Mouse (Mus musculus) left cerebral cortex, postnatal 14 days (tissue): ENCODE measurements around the gene Dst. TPM values are rescaled to one million over a fixed set of nuclear protein-coding genes. Genes with fewer than 3 reads are reported as not detected.

Source experiments
- DNase-seq, 2 experiments: peaks; one replicate each; pipeline ENCODE4 v3.0.0; 2021 to 2022; ENCODE audit warnings: low spot score in 2 of 2, mixed read lengths in 1 of 2
- intact Hi-C: fragments of 180-260 bp; cut with DNase I; formaldehyde crosslinking; loops from one replicate; pipeline ENCODE4 v1.15.1; 2025
- total RNA-seq, 2 experiments: library from RNA; stranded (reverse); gene quantifications; 2 replicates each; pipeline ENCODE4 v1.2.3; 2021

Gene Dst
- total RNA-seq, 2 experiments from 2014 or later: 240 to 256 TPM

GRCm38 (mm10) chr1:34107076-34107475 is 199.1 kb downstream of the Dst start:
- no peak for DNase-seq
- intact Hi-C loops: no loop called here

GRCm38 (mm10) chr1:34109599-34110210 is 201.7 kb downstream of the Dst start:
- DNase-seq: no peak
- intact Hi-C loops: no loop called here

GRCm38 (mm10) chr1:34110862-34111261 is 202.8 kb downstream of the Dst start:
- no peak for DNase-seq
- intact Hi-C loops: no loop called here

- no peak for DNase-seq
- intact Hi-C loops: no loop called here
Observed at GRCm38 (mm10) chr1:34111954-34112353, 203.9 kb downstream of the Dst start.

- DNase-seq: no peak
- intact Hi-C loops: no loop called here
Observed at GRCm38 (mm10) chr1:34116444-34116843, 208.4 kb downstream of the Dst start.

GRCm38 (mm10) chr1:34117056-34117455 is 209.0 kb downstream of the Dst start:
- DNase-seq: no peak
- intact Hi-C loops: loop anchor here (1.0 kb wide), 1 partner anchor 47 kb away; no protein-coding TSS in a partner anchor

- DNase-seq: no peak
- intact Hi-C loops: loop anchor here (1.0 kb wide), 1 partner anchor 47 kb away; no protein-coding TSS in a partner anchor
Observed at GRCm38 (mm10) chr1:34117709-34118108, 209.7 kb downstream of the Dst start.

- no peak for DNase-seq
- intact Hi-C loops: no loop called here
Observed at GRCm38 (mm10) chr1:34120066-34120465, 212.0 kb downstream of the Dst start.

GRCm38 (mm10) chr1:34120602-34121001 is 212.6 kb downstream of the Dst start:
- DNase-seq: no peak
- intact Hi-C loops: no loop called here

- peak; percentile 39 to 42 for DNase-seq
- intact Hi-C loops: no loop called here
Observed at GRCm38 (mm10) chr1:34121157-34122015, 213.4 kb downstream of the Dst start.

GRCm38 (mm10) chr1:34122198-34122597 is 214.2 kb downstream of the Dst start:
- DNase-seq: no peak
- intact Hi-C loops: no loop called here

GRCm38 (mm10) chr1:34122905-34123304 is 214.9 kb downstream of the Dst start:
- intact Hi-C loops: no loop called here
- DNase-seq: no peak

- no peak for DNase-seq
- intact Hi-C loops: no loop called here
Observed at GRCm38 (mm10) chr1:34123334-34123733, 215.3 kb downstream of the Dst start.

GRCm38 (mm10) chr1:34124376-34124775 is 216.4 kb downstream of the Dst start:
- intact Hi-C loops: no loop called here
- DNase-seq: no peak

- no peak for DNase-seq
- intact Hi-C loops: no loop called here
Observed at GRCm38 (mm10) chr1:34125148-34125547, 217.1 kb downstream of the Dst start.

- DNase-seq: no peak
- intact Hi-C loops: no loop called here
Observed at GRCm38 (mm10) chr1:34127714-34128474, 219.9 kb downstream of the Dst start.

- DNase-seq: no peak
- intact Hi-C loops: no loop called here
Observed at GRCm38 (mm10) chr1:34128796-34129195, 220.8 kb downstream of the Dst start.

- intact Hi-C loops: no loop called here
- DNase-seq: no peak
Observed at GRCm38 (mm10) chr1:34129691-34130090, 221.7 kb downstream of the Dst start.

GRCm38 (mm10) chr1:34130804-34131203 is 222.8 kb downstream of the Dst start:
- DNase-seq: no peak
- intact Hi-C loops: no loop called here

GRCm38 (mm10) chr1:34132875-34133274 is 224.8 kb downstream of the Dst start:
- DNase-seq: no peak
- intact Hi-C loops: no loop called here
